24 mouse cellular contexts compared by ENCODE assay signal in genomic region chr14:73087746-73088145, GRCm38 (mm10). TPM values are rescaled to one million over a fixed set of nuclear protein-coding genes. Genes with fewer than 3 reads are reported as not detected.
A peak's percentile ranks its signal among the peaks of the same experiment; 100 is the strongest.
DNase-seq lines count a peak whose midpoint lies in the region; ATAC-seq and TF ChIP-seq lines count a peak whose summit lies in the region.
"Had no signal": no experiment of that assay in that cellular context is flagged by ENCODE, and none has a peak within 500 bp of the region (broad histone marks: within the 10 kb centered on the region; RNA-seq: fewer than 3 reads in every experiment).

No protein-coding gene starts in this region.

- H3K27ac ChIP-seq in liver, embryonic 11.5 days (ENCODE audit: low read depth, low read length): no peak overlapping the region
- no peak overlapping the region for H3K27ac ChIP-seq in liver, postnatal 0 days (ENCODE audit: low read depth)
- H3K27ac ChIP-seq: forebrain, embryonic 13.5 days; hindbrain, embryonic 14.5 days; kidney, postnatal 0 days; limb, embryonic 15.5 days; midbrain, embryonic 15.5 days had no signal

- no peak overlapping the region for H3K9ac ChIP-seq in liver, embryonic 11.5 days (ENCODE audit: low read depth, low read length)
- no peak overlapping the region for H3K9ac ChIP-seq in liver, postnatal 0 days (replicated peaks)
- H3K9ac ChIP-seq: forebrain, embryonic 13.5 days; hindbrain, embryonic 14.5 days; limb, embryonic 15.5 days; midbrain, embryonic 15.5 days had no signal

- H3K4me1 ChIP-seq in liver, embryonic 11.5 days (replicated peaks; ENCODE audit: control insufficient read depth, insufficient read depth, low read length): no peaks in the 10 kb centered on the region
- no peaks in the 10 kb centered on the region for H3K4me1 ChIP-seq in liver, postnatal 0 days (ENCODE audit: insufficient read depth)
- H3K4me1 ChIP-seq: forebrain, embryonic 13.5 days; limb, embryonic 15.5 days; midbrain, embryonic 15.5 days had no signal

- no peak for TF ChIP-seq CTCF in liver, postnatal 0 days (IDR thresholded peaks at IDR 0.05; ENCODE audit: low read depth)

- H3K4me2 ChIP-seq in liver, embryonic 11.5 days: no peak overlapping the region
- H3K4me2 ChIP-seq in liver, postnatal 0 days (ENCODE audit: low read depth, low read length): no peak overlapping the region
- H3K4me2 ChIP-seq: forebrain, embryonic 13.5 days; heart, embryonic 11.5 days; hindbrain, embryonic 14.5 days; limb, embryonic 15.5 days; midbrain, embryonic 15.5 days had no signal

- no peak overlapping the region for H3K4me3 ChIP-seq in liver, embryonic 11.5 days (ENCODE audit: low read depth, low read length)
- no peak overlapping the region for H3K4me3 ChIP-seq in liver, postnatal 0 days (ENCODE audit: low read depth, low read length)
- H3K4me3 ChIP-seq: forebrain, embryonic 13.5 days; limb, embryonic 15.5 days; midbrain, embryonic 15.5 days; myocyte had no signal

- ATAC-seq in liver, embryonic 11.5 days (replicated peaks; ENCODE audit: low FRiP score): no peak
- no peak for ATAC-seq in liver, postnatal 0 days
- ATAC-seq in activated CD4-positive, CD25-positive, alpha-beta regulatory T cell, adult 4 months: peak; percentile 74
- ATAC-seq in megakaryocyte, adult 5-6 weeks (ENCODE audit: poor library complexity, severe bottlenecking): 0 out of 2 replicates have a peak, but pooled peaks have one; percentile 31
- ATAC-seq: forebrain, embryonic 13.5 days; midbrain, embryonic 15.5 days had no signal

- no peaks in the 10 kb centered on the region for H3K27me3 ChIP-seq in liver, embryonic 11.5 days (replicated peaks; ENCODE audit: control insufficient read depth, insufficient read depth, low read length)
- H3K27me3 ChIP-seq in liver, postnatal 0 days (ENCODE audit: insufficient read depth, low read length): 0 out of 2 replicates have a peak, but pooled peaks cover 5% of the 10 kb centered on the region
- H3K27me3 ChIP-seq: forebrain, embryonic 13.5 days; limb, embryonic 15.5 days; midbrain, embryonic 15.5 days had no signal

- 77% methylated on average over 5 of the region's 5 CpGs for WGBS in liver, embryonic 11.5 days
- 50% methylated on average over 5 of the region's 5 CpGs for WGBS in liver, postnatal 0 days (ENCODE audit: insufficient replicate concordance)

- DNase-seq in liver, embryonic 11.5 days (ENCODE audit: low spot score): peak; percentile 10
- no peak for DNase-seq in liver, postnatal 0 days
- DNase-seq in thymus, postnatal 25 days: peak; percentile 42
- no peak for DNase-seq in cerebellum, adult 11-12 months
- no peak for DNase-seq in heart, adult 9 months (ENCODE audit: low spot score in 2 of 2)
- DNase-seq in gastrocnemius, adult 8-10 months (ENCODE audit: low spot score in 2 of 2): no peak
- DNase-seq: adrenal gland, postnatal 36 days; cerebellum, adult 2 months; gastrocnemius, postnatal 14 days; heart, postnatal 10 days; kidney, adult 11 months; layer of hippocampus, postnatal 36 days; lung, postnatal 10 days; right cerebral cortex, postnatal 25 days had no signal

- no peaks in the 10 kb centered on the region for H3K9me3 ChIP-seq in liver, embryonic 11.5 days (ENCODE audit: control insufficient read depth, low read length)
- no peaks in the 10 kb centered on the region for H3K9me3 ChIP-seq in liver, postnatal 0 days (ENCODE audit: low read length)
- H3K9me3 ChIP-seq: forebrain, embryonic 13.5 days; limb, embryonic 15.5 days; midbrain, embryonic 15.5 days had no signal

- TF ChIP-seq EP300 in liver, postnatal 0 days (IDR thresholded peaks at IDR 0.05; ENCODE audit: low read depth): no peak

- no peaks in the 10 kb centered on the region for H3K36me3 ChIP-seq in liver, embryonic 11.5 days (ENCODE audit: control insufficient read depth, insufficient read depth, low read length)
- H3K36me3 ChIP-seq in liver, postnatal 0 days (replicated peaks; ENCODE audit: insufficient read depth, low read length): no peaks in the 10 kb centered on the region
- H3K36me3 ChIP-seq: limb, embryonic 15.5 days; midbrain, embryonic 15.5 days had no signal

RNA-seq across cellular contexts. Expression of gene Rcbtb2, which starts 35.1 kb away (rescaled TPM):
- polyA plus RNA-seq in liver, embryonic 11.5 days (2014; fragmentation: Nextera tagmentation; extraction: Ambion mirVana): 56.3 and 56.9 TPM in 2 replicates
- 29.1 and 29.9 TPM in 2 replicates for polyA plus RNA-seq in liver, postnatal 0 days (2015; fragmentation: Nextera tagmentation; extraction: Ambion mirVana)
- polyA plus RNA-seq in activated CD4-positive, CD25-positive, alpha-beta regulatory T cell, adult 4 months (2017; shearing (Covaris generic)): 10 to 100 TPM; 55.7 to 64.9 TPM
- total RNA-seq in megakaryocyte, adult 5-6 weeks (2015): 68.3 and 69.2 TPM in 2 replicates
- 35.9 and 37.7 TPM in 2 replicates for total RNA-seq in megakaryocyte, adult 5-6 weeks (2017)
- 10 to 100 TPM; 14.0 to 17.5 (median 15.7) TPM for total RNA-seq in gastrocnemius, adult 8-10 months (2022)

RNA-seq across cellular contexts. Expression of gene Cysltr2, which starts 38.8 kb away (rescaled TPM):
- 0.18 and 0.49 TPM in 2 replicates for polyA plus RNA-seq in liver, embryonic 11.5 days (2014; fragmentation: Nextera tagmentation; extraction: Ambion mirVana)
- 0.58 and 0.84 TPM in 2 replicates for polyA plus RNA-seq in liver, postnatal 0 days (2015; fragmentation: Nextera tagmentation; extraction: Ambion mirVana)
- 10 to 100 TPM; 24.1 to 26.9 TPM for polyA plus RNA-seq in activated CD4-positive, CD25-positive, alpha-beta regulatory T cell, adult 4 months (2017; shearing (Covaris generic))
- total RNA-seq in megakaryocyte, adult 5-6 weeks (2015): 2.9 TPM in 1 of 2 replicates, not detected in the other
- total RNA-seq in megakaryocyte, adult 5-6 weeks (2017): not detected in 2 replicates
- under 1 TPM in 1 of 4 experiments, not detected in 3; 0.32 TPM for total RNA-seq in gastrocnemius, adult 8-10 months (2022)
- total RNA-seq: gastrocnemius, postnatal 14 days had no signal
- polyA plus RNA-seq: embryonic facial prominence, embryonic 11.5 days; forebrain, embryonic 13.5 days; heart, embryonic 11.5 days; hindbrain, embryonic 14.5 days; myocyte had no signal

Comparison
In these comparisons a context has a peak if more than half of its experiments do, and no peak if none do; other contexts are left out.
1. DNase-seq: peak in liver, embryonic 11.5 days (single experiment) and thymus, postnatal 25 days (single experiment); none in liver, postnatal 0 days (single experiment), cerebellum, adult 11-12 months (single experiment), heart, adult 9 months (0 of 2) and gastrocnemius, adult 8-10 months (0 of 2).
2. ATAC-seq: peak in activated CD4-positive, CD25-positive, alpha-beta regulatory T cell, adult 4 months (single experiment) and megakaryocyte, adult 5-6 weeks (single experiment); none in liver, embryonic 11.5 days (single experiment) and liver, postnatal 0 days (single experiment).
3. RNA of gene Cysltr2, which starts 38.8 kb away (polyA plus RNA-seq): 24.1 to 26.9 TPM in activated CD4-positive, CD25-positive, alpha-beta regulatory T cell, adult 4 months; 0.58 to 0.84 TPM in liver, postnatal 0 days and 0.18 to 0.49 TPM in liver, embryonic 11.5 days; every median in the first group is over 10 times any median in the second.